Mouse (Mus musculus): Measurements from ENCODE around the gene Bmp6.

DNA sequence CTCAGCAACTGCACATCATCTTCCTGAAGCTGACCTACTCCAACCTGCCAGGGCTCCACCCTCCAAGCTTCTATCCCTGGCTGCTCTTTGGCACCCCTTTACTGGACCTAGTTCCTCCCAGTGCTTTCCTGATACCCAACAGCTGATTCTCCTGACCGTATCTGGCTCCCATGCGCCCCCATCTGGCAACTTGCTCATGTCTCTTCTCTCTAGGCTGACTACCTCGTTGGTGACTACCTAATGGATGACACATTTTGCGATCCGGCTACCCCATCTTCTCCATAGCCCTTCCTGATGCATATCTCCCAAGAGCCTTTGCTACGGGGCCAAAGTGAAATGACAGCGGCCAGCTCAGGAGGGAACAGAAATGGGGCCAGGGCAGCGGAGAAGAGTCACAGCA is 161.4 kb downstream of the Bmp6 start:
- no peak for TF ChIP-seq POLR2A (IDR thresholded peaks at IDR 0.05; ENCODE audit: insufficient read depth, low read length)
- peak; percentile 44 for TF ChIP-seq CTCF (IDR thresholded peaks at IDR 0.05; ENCODE audit: low read depth, low read length)
- TF ChIP-seq EP300 (IDR thresholded peaks at IDR 0.05; ENCODE audit: insufficient read depth, low read depth, low read length), result no peak

Data from ES-Bruce4 (cell line).